Mouse (Mus musculus) limb, embryonic 12.5 days (tissue): ENCODE results near the gene Prkce. TPM values are rescaled to one million over a fixed set of nuclear protein-coding genes. Genes with fewer than 3 reads are reported as not detected.
A peak's percentile ranks its signal among the peaks of the same experiment; 100 is the strongest.

Source experiments
- ATAC-seq: fragments of 200-750 bp; cut with Nextera tagmentation; 2 replicates; pipeline ENCODE4 v1.8.0; 2017; ENCODE audit warnings: low read depth, moderate TSS enrichment; ENCODE audit not compliant: insufficient number of reproducible peaks, insufficient read depth, low FRiP score, low TSS enrichment
- H3K27ac ChIP-seq: fragments of 300-500 bp; sonication (generic); 2 replicates; pipeline ENCODE4 v1.5.1; 2016; ENCODE audit warnings: mild to moderate bottlenecking, moderate library complexity
- H3K27me3 ChIP-seq: fragments of 300-500 bp; sonication (generic); 2 replicates; pipeline ENCODE4 v1.6.1; 2016; ENCODE audit warnings: mild to moderate bottlenecking, moderate library complexity
- H3K36me3 ChIP-seq: fragments of 300-500 bp; sonication (generic); 2 replicates; pipeline ENCODE4 v1.6.1; 2016; ENCODE audit warnings: mild to moderate bottlenecking, moderate library complexity
- H3K4me1 ChIP-seq: fragments of 300-500 bp; sonication (generic); replicated peaks from 2 replicates; pipeline ENCODE4 v1.6.1; 2016
- H3K4me2 ChIP-seq: fragments of 300-500 bp; sonication (generic); 2 replicates; pipeline ENCODE4 v1.6.1; 2016; ENCODE audit warnings: mild to moderate bottlenecking, moderate library complexity
- H3K4me3 ChIP-seq: fragments of 300-500 bp; sonication (generic); replicated peaks from 2 replicates; pipeline ENCODE4 v1.5.1; 2016; ENCODE audit warnings: mild to moderate bottlenecking
- H3K9ac ChIP-seq: fragments of 300-500 bp; sonication (generic); replicated peaks from 2 replicates; pipeline ENCODE4 v1.6.1; 2016; ENCODE audit warnings: mild to moderate bottlenecking, moderate library complexity
- H3K9me3 ChIP-seq: fragments of 300-500 bp; sonication (generic); 2 replicates; pipeline ENCODE4 v1.6.1; 2016; ENCODE audit warnings: mild to moderate bottlenecking, moderate library complexity
- WGBS: fragments of 180-500 bp; shearing (Covaris S2); methylation state at CpG from one replicate; pipeline ENCODE4 v1.1.7; 2016; 5-methylcytosine and 5-hydroxymethylcytosine counted together
- polyA plus RNA-seq: library from polyadenylated mRNA; unstranded; fragments of >200 nt; fragmentation: Nextera tagmentation; extraction: Ambion mirVana; gene quantifications from 2 replicates; pipeline ENCODE4 v1.2.1, GENCODE M21; 2016

The Prkce gene
- polyA plus RNA-seq, 1 experiment from 2014 or later, result 7.7 TPM

DNA sequence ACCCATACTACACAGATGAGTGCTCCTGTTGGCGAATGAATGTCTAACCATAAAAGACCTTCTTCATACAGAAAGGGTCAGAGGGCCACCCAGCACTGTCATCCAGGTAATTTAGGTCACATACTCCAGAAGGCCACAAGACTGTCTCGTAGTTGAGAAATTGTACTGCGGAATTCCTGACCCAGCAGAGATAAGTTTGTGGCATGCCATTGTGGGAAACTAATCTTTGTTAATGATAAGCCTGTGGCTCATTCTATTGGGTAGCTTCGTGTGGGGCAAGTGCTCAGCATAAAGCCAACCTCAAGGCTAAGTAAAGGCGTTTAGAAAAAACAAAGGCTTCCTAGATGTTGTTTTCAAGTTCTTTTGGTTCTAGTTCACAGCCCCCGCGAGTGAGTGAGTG lies 324.8 kb downstream of the Prkce start:
- no peak overlapping the region for H3K4me2 ChIP-seq
- no peak overlapping the region for H3K9ac ChIP-seq
- no peak for ATAC-seq

DNA sequence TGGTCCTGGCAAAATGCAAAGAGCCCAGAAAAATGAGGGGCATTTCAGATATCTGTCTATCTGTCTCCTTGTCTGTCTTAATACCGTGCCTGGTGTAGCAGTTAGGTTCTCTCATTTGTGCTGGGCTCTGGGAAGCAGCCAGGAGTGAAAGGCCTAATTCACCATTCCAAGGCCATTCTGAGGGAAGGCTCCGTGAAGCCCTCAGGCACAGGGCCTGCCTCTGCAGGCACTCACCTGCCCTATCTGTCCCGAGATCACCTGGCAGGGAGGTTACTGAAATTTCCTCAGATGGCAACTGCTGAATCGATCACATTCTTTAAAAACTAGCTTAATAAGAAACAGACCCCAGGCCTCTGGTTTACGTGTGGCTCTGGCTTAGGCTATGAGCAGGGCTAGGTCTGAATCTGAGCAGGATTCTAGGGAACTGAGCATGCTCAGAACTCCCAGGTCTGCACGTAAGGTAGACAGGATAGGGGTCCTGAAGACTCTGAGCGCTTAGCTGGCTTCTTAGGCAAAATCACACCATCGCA lies 326.4 kb downstream of the Prkce start:
- Histone ChIP-seq H3K27ac (peak overlapping the region; percentile 59; the same call in 1 of the 2 replicates), H3K4me3 (no peak overlapping the region), H3K4me2 (no peak overlapping the region), H3K36me3 (peaks cover 4% of the 10 kb centered on the region; the same call in 1 of the 2 replicates), H3K9me3 (no peaks in the 10 kb centered on the region), H3K4me1 (peaks cover 20% of the 10 kb centered on the region), H3K27me3 (no peaks in the 10 kb centered on the region), H3K9ac (no peak overlapping the region)
- WGBS, result 48% methylated on average over 8 of the region's 8 CpGs
- no peak for ATAC-seq

More for the DNA sequence above, 324.8 kb downstream of the Prkce start:
- H3K4me1 ChIP-seq, result peaks cover 11% of the 10 kb centered on the region
- WGBS, result 87% methylated on average over 7 of the region's 7 CpGs
- no peak overlapping the region for H3K27ac ChIP-seq
- H3K4me3 ChIP-seq, result no peak overlapping the region
- peaks cover 4% of the 10 kb centered on the region; the same call in 1 of the 2 replicates for H3K36me3 ChIP-seq
- H3K27me3 ChIP-seq, result no peaks in the 10 kb centered on the region
- no peaks in the 10 kb centered on the region for H3K9me3 ChIP-seq

DNA sequence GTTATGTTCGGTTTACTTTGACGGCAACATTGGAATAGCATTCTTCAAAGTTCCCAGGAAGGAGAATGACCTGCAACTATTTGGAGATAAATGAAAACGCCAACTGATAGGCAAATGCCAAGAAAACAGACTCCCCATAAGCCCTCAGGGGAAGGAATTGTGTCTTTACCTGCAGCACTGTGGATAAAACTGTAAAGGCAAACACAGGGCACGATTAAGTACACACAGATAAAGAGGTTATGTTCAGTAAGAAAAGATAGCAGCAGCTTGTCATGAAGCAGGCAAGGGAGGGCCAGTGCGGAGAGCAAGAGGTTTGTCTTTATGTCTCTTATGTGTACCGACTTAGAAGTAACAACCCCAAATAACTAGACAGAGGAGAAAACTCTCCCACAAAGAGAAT lies 326.9 kb downstream of the Prkce start:
- Histone ChIP-seq H3K36me3 (peaks cover 4% of the 10 kb centered on the region; the same call in 1 of the 2 replicates), H3K9me3 (no peaks in the 10 kb centered on the region), H3K4me2 (no peak overlapping the region), H3K27me3 (no peaks in the 10 kb centered on the region), H3K4me1 (peaks cover 25% of the 10 kb centered on the region), H3K9ac (no peak overlapping the region), H3K4me3 (no peak overlapping the region), H3K27ac (peak overlapping the region; percentile 31; the same call in 1 of the 2 replicates)
- ATAC-seq, result no peak
- 85% methylated on average over 6 of the region's 6 CpGs for WGBS

DNA sequence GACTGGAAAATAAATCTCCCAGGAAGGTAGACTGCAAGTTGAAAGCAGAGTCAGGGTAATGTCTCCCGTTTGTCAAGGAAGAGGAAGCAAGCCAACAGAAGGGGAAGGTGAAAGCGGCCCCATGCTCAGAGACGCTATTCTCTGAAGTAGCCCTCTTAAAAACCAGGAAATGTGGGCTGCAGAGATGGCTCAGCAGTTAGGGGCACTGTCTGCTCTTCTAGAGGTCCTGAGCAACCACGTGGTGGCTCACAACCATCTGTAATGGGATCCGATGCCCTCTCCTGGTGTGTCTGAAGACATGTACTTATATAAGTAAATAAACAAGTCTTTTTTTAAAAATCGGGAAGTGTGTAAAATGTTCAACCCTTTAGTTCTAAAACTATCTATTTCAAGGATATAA lies 327.3 kb downstream of the Prkce start:
- WGBS, result 75% methylated on average over 6 of the region's 6 CpGs
- no peaks in the 10 kb centered on the region for H3K27me3 ChIP-seq
- peaks cover 4% of the 10 kb centered on the region; the same call in 1 of the 2 replicates for H3K36me3 ChIP-seq
- H3K4me3 ChIP-seq, result no peak overlapping the region
- peaks cover 29% of the 10 kb centered on the region for H3K4me1 ChIP-seq
- no peak overlapping the region for H3K9ac ChIP-seq
- H3K4me2 ChIP-seq, result no peak overlapping the region
- H3K9me3 ChIP-seq, result no peaks in the 10 kb centered on the region
- H3K27ac ChIP-seq, result no peak overlapping the region
- no peak for ATAC-seq

DNA sequence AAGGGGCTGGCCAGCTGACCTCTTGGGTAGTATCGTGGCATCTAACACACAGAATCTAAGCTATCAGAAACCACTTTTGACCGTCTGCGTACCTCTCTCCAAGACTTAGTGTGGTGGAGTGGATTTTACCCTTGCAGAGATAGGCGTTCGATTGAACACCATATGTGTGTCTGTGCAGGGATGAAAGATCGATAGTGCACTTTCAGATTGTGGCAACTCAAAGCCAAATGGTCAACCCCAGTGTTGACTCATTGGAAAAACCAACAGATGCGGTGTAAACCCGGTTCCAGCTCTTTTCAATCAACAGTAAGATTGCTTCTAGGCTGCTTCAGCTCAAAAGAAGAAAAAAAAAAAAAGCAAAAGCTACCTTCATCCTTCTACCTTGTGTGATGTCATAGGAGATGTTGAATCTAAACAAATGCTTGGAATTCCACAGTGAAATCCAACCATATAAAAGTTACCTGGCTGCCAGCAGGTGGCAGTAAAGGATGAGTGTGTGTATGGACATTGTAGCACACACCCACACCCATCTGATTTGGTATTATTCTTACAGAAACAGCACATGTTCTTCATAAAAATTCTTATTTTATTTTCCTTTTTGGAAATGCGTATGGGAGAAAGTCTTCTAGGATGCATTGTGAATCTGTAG lies 328.7 kb downstream of the Prkce start:
- no peaks in the 10 kb centered on the region for H3K36me3 ChIP-seq
- H3K9me3 ChIP-seq, result no peaks in the 10 kb centered on the region
- ATAC-seq, result no peak
- no peak overlapping the region for H3K9ac ChIP-seq
- no peak overlapping the region for H3K27ac ChIP-seq
- H3K27me3 ChIP-seq, result no peaks in the 10 kb centered on the region
- 91% methylated on average over 9 of the region's 9 CpGs for WGBS
- no peak overlapping the region for H3K4me3 ChIP-seq
- H3K4me2 ChIP-seq, result no peak overlapping the region
- H3K4me1 ChIP-seq, result peaks cover 36% of the 10 kb centered on the region

DNA sequence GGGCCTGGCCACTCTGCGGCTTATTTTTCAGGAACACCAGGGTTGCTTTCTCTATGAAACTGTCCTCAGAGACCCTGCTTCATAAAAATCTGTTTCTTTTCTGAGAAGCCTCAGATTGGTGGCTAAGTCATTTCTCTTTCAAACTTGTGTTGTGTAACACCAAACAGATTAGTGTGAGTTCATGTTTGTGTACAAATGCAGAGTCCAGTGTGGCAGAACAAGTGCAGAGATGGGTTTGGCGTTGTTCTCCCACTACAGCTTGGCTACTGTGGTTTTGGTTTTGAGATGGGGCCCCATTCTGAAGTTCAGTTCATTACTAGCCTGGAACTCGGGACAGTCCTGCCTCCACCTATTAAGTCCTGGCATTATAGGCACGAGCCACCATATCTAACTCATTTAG lies 329.7 kb downstream of the Prkce start:
- Histone ChIP-seq H3K4me1 (peaks cover 36% of the 10 kb centered on the region), H3K9me3 (no peaks in the 10 kb centered on the region), H3K36me3 (no peaks in the 10 kb centered on the region), H3K9ac (no peak overlapping the region), H3K4me3 (no peak overlapping the region), H3K4me2 (no peak overlapping the region), H3K27ac (no peak overlapping the region), H3K27me3 (no peaks in the 10 kb centered on the region)
- WGBS, result 66% methylated on average over 4 of the region's 4 CpGs
- ATAC-seq, result no peak

DNA sequence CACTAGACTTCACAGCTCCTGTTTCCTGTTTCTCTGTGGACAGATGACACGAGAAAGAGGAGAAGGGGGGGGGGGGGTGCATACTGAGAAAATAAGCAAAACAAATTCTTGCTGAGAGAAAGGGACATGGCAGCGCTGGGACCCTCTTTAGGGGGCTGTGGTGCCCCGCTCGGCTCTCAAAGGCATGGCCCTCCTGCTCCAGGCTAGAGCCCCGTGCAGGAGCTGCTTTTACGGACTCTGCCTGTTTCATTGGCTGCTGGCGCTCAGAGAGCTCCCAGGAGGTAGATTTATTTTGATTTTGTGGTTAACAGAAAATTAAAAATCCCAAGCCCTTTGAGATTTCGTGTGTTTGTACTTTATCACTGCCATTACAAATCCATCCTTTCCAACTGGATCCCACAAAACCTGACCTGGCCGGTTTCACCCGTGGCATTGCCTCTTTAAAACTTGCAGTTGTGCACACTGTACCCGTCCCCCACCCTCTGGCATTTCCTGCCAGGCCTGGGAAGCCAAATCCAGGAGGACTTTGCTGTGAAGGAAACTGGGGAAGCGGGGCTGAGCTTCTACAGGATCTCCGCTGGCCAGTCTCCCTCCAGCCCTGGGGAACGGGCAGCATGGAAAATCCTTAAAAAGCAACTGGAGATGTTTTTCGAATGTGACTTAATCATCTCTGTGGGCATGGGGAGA lies 331.9 kb downstream of the Prkce start:
- Histone ChIP-seq H3K27me3 (no peaks in the 10 kb centered on the region), H3K4me1 (peaks cover 25% of the 10 kb centered on the region), H3K4me2 (peak overlapping the region; percentile 34), H3K9me3 (no peaks in the 10 kb centered on the region), H3K4me3 (no peak overlapping the region), H3K27ac (peak overlapping the region; percentile 79), H3K9ac (no peak overlapping the region), H3K36me3 (no peaks in the 10 kb centered on the region)
- peak; percentile 70; the same call in 1 of the 2 replicates for ATAC-seq
- WGBS, result 26% methylated on average over 15 of the region's 15 CpGs

DNA sequence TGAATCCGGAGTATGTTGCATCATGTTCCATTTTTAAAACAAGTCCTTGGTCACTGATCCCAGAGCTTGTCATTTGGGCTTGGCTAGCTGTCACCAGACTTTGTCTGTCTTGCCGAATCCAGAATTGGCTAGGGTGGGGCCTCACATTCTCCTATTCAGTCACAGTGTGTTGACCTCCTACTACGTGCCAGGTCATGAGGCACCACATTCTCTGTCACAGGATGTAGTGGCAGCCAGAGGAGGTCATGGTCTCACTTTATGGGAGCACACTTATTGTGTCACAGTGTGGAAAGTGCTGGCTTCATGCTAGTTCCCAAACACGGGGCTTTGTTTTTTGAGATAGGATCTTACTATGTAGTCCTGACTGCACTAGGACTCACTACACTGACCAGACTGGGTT lies 333.8 kb downstream of the Prkce start:
- no peaks in the 10 kb centered on the region for H3K9me3 ChIP-seq
- no peak overlapping the region for H3K4me3 ChIP-seq
- peaks cover 25% of the 10 kb centered on the region for H3K4me1 ChIP-seq
- H3K27ac ChIP-seq, result no peak overlapping the region
- H3K9ac ChIP-seq, result no peak overlapping the region
- H3K36me3 ChIP-seq, result no peaks in the 10 kb centered on the region
- 88% methylated on average over 4 of the region's 4 CpGs for WGBS
- H3K27me3 ChIP-seq, result no peaks in the 10 kb centered on the region
- no peak for ATAC-seq
- H3K4me2 ChIP-seq, result no peak overlapping the region

DNA sequence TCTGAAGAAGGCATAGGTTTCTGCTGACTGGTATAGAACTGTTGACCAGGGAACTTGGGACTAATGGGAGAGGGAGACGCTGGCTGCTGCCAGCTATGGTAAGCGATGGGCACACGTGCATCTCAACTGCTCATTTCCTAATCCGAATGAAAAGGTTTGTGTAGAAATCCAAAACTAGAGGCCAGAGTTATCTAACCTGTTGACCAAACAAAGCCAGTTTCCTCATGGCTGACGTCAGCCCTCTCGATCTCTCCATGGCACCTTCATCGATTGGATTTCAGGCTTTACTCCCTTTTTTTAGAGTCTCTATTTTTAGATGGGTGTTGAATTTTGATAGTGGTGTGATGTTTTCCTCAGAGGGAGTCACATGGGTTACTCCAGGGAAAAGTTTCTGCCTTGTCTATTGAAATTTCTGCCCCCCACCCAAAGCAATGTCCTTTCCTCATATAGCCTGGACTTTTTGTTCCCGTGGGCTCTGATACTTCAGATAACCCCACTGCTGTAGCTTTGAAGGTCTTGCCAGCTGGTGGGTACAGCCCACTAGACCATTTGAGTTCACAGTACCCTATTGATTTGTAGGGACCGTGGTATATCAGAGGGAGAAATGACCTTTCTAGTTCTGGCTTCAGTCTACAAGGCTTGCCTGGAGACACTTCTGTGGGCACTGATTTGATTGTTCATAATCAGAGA lies 335.8 kb downstream of the Prkce start:
- WGBS, result 91% methylated on average over 9 of the region's 9 CpGs
- no peak overlapping the region for H3K9ac ChIP-seq
- H3K4me3 ChIP-seq, result no peak overlapping the region
- no peaks in the 10 kb centered on the region for H3K9me3 ChIP-seq
- no peak for ATAC-seq
- no peak overlapping the region for H3K27ac ChIP-seq
- no peak overlapping the region for H3K4me2 ChIP-seq
- peaks cover 36% of the 10 kb centered on the region for H3K4me1 ChIP-seq
- no peaks in the 10 kb centered on the region for H3K27me3 ChIP-seq
- H3K36me3 ChIP-seq, result no peaks in the 10 kb centered on the region

DNA sequence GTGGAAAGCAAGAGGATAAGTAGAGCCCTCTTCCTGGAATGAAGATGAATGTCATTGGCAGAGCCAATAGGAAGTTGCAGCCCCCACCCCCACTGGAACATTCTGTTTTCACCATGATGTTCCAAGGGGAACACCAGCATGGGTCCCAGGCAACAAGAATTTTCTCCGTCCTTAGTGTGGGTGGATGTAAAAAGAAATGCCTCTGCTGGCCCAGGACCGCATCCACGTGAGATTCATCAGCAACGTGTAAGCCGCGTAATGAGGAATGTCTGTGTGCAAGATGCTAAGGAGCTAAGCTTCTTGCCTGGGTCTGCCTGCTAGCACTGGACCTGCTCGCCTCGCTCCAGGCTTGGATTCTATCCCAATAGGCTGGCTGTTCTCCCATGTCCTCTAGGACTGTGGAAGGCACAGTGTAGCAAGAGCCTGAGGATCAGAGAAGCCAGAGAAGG lies 337.6 kb downstream of the Prkce start, which contains the start of gene Gm10309:
Gm10309 (minus strand) TSS at position 50 of the 449 bp plus-strand sequence.
- no peak for ATAC-seq
- H3K27me3 ChIP-seq, result no peaks in the 10 kb centered on the region
- H3K27ac ChIP-seq, result no peak within 1 kb of the TSS
- no peak within 1 kb of the TSS for H3K4me3 ChIP-seq
- H3K9ac ChIP-seq, result no peak within 1 kb of the TSS
- 92% methylated on average over 8 of the region's 8 CpGs for WGBS
- H3K4me1 ChIP-seq, result peaks cover 27% of the 10 kb centered on the region
- H3K4me2 ChIP-seq, result no peak within 1 kb of the TSS
- no peaks in the 10 kb centered on the region for H3K36me3 ChIP-seq
- no peaks in the 10 kb centered on the region for H3K9me3 ChIP-seq

DNA sequence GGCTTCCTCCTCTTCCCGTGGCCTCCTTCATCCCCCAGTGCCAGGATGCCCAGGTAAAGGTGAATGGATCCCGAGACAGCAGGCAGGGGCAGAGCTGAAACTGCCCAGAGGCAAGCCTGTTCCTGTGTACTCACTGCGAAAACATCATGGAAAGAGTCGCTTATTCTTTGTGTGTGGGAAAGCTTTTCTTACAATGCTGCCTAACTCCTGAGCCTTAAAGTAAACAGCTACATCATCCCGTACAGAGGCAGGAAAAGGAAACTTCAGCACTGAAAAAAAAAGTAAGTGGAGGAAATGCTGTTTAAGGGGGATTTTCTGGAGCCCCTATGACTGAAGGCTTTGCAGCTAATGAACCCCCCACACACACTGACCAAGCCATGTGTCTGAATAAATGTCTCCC lies 339.3 kb downstream of the Prkce start:
- no peak overlapping the region for H3K4me2 ChIP-seq
- no peak for ATAC-seq
- H3K27me3 ChIP-seq, result no peaks in the 10 kb centered on the region
- peaks cover 26% of the 10 kb centered on the region for H3K4me1 ChIP-seq
- H3K9me3 ChIP-seq, result no peaks in the 10 kb centered on the region
- no peaks in the 10 kb centered on the region for H3K36me3 ChIP-seq
- peak overlapping the region; percentile 56; the same call in 1 of the 2 replicates for H3K27ac ChIP-seq
- H3K4me3 ChIP-seq, result no peak overlapping the region
- WGBS, result 76% methylated on average over 5 of the region's 5 CpGs
- H3K9ac ChIP-seq, result no peak overlapping the region
